Mouse (Mus musculus): ENCODE data around the gene Rsph3a. TPM values are rescaled to one million over a fixed set of nuclear protein-coding genes. Genes with fewer than 3 reads are reported as not detected.

Rsph3a gene
- polyA plus RNA-seq, 1 experiment from 2014 or later, result 54.6 TPM

DNA sequence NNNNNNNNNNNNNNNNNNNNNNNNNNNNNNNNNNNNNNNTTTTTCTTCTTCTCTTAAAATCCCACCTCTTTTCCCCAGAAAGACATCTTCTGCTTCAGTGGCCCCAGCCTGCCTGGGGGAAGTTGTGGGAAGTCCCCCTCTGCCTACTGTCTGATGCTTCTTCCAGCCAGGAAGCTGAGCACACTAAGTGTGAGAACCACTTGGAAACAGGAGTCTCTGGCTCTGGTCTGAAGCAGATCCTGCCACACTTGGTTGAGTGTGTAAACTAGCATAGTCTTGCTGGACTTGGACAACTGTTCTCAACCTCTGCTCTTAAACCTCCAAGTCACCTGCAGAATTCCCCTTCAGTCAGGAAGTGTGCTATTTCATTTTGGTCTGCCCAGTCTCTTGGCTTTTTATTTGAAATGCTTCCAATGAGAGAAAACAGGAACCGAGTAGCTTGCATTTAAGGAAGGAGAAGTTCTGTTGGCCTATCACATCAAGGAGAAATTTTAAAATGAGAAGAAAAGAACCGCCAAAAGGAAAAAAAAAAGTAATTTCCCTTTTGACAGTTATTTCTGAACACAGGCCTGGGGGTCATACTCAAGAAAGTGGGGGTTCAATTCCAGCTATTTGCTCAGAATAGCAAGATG, 30.7 kb upstream of the Rsph3a start:
- H3K4me1 ChIP-seq, result no peaks in the 10 kb centered on the region
- ATAC-seq (ENCODE audit: extremely low read depth, insufficient number of reproducible peaks, low FRiP score, low TSS enrichment), result no peak
- H3K27ac ChIP-seq (replicated peaks), result no peak overlapping the region
- WGBS, result 65% methylated on average over 2 of the region's 2 CpGs
- no peak overlapping the region for H3K9ac ChIP-seq
- H3K4me2 ChIP-seq, result no peak overlapping the region
- H3K36me3 ChIP-seq, result no peaks in the 10 kb centered on the region
- H3K9me3 ChIP-seq, result peaks cover 6% of the 10 kb centered on the region
- no peak overlapping the region for H3K4me3 ChIP-seq
- H3K27me3 ChIP-seq (replicated peaks), result peaks cover 44% of the 10 kb centered on the region

DNA sequence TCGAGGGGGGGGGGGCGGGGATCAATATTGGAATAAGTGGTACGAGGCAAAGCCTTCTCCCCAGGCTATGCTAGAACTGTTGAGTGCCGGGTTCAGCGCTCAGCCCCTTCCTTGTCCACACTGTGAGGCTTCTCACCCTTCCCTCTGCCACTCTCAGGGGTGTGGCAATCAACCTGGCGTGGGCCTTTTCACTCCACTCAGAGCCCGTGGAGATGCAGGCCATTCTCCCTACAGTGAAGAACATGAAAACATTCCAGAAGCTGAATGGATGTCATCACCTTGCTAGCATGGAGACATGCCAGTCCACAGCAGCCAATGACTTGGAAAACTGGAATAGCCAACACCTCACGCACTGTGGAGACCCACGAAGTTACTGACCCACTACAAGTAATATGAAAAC, 29.6 kb upstream of the Rsph3a start:
- no peak overlapping the region for H3K27ac ChIP-seq (replicated peaks)
- H3K9me3 ChIP-seq, result peaks cover 6% of the 10 kb centered on the region
- no peak overlapping the region for H3K9ac ChIP-seq
- no peak for ATAC-seq (ENCODE audit: extremely low read depth, insufficient number of reproducible peaks, low FRiP score, low TSS enrichment)
- no peak overlapping the region for H3K4me3 ChIP-seq
- no peak overlapping the region for H3K4me2 ChIP-seq
- H3K36me3 ChIP-seq, result no peaks in the 10 kb centered on the region
- H3K4me1 ChIP-seq, result no peaks in the 10 kb centered on the region
- WGBS, result 57% methylated on average over 9 of the region's 9 CpGs
- peaks cover 52% of the 10 kb centered on the region for H3K27me3 ChIP-seq (replicated peaks)

DNA sequence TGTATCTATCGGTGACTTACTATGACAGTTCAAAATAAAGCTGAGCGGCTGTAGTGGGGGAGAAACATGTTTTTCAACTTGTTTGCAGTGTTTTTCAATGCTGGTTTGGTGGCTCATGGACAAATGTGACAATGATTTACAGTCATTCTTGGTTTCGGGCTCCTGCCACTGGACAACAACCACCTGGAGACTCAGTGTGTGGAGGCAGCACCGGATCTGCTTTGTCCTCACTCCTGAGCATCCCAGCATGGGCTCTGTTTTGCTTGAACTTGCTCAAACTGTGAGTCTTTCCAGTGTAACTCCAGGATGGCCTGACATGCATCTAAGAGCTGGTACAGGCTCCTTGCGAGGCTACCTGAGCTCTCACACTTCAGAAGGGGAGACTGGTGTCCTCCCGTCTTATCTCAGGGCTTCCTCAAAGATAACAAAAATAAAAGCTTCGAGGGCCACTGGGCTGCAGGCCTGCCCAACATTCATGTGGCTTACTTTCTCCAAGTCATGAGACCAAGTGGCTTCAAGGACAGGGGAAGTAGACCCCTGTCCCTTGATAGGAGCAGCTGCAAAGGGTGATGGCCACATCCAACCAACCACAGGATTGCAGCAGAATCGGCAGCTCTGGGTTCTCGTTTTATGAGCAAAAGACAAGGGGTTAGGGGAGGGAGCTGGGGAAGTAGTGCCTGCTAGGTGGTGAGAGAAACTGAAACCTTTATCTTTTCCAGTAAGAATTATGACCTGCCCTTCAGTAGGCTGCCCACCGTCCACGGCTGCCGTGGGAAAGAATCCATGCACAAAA, 28.4 kb upstream of the Rsph3a start:
- no peaks in the 10 kb centered on the region for H3K9me3 ChIP-seq
- no peak overlapping the region for H3K27ac ChIP-seq (replicated peaks)
- peaks cover 55% of the 10 kb centered on the region for H3K27me3 ChIP-seq (replicated peaks)
- WGBS, result 51% methylated on average over 12 of the region's 12 CpGs
- no peak overlapping the region for H3K9ac ChIP-seq
- ATAC-seq (ENCODE audit: extremely low read depth, insufficient number of reproducible peaks, low FRiP score, low TSS enrichment), result no peak
- H3K4me3 ChIP-seq, result no peak overlapping the region
- H3K4me2 ChIP-seq, result no peak overlapping the region
- no peaks in the 10 kb centered on the region for H3K36me3 ChIP-seq
- no peaks in the 10 kb centered on the region for H3K4me1 ChIP-seq

DNA sequence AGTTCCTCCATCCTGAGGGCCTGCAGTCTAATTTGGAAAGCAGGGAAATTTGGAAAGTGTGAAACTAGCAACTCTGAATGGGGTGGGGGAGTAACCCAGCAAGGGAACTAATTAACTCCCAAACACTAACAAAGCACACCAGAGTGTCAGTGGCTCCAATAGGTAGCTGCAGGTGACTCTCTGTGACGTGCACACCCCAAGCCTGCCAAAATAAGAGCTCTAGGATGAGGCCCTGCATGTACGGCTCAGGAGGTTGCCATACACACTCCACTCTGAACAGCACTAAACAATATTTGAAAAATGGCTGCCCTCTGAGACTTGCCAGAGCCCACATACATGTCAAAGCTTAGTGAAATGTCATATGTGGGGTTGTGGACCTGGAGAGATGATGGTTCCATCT, 27.1 kb upstream of the Rsph3a start:
- WGBS, result 70% methylated on average over 2 of the region's 2 CpGs
- Histone ChIP-seq H3K27me3 (replicated peaks) (peaks cover 63% of the 10 kb centered on the region), H3K4me2 (no peak overlapping the region), H3K36me3 (no peaks in the 10 kb centered on the region), H3K9ac (no peak overlapping the region), H3K4me1 (no peaks in the 10 kb centered on the region), H3K9me3 (no peaks in the 10 kb centered on the region), H3K27ac (replicated peaks) (no peak overlapping the region), H3K4me3 (no peak overlapping the region)
- no peak for ATAC-seq (ENCODE audit: extremely low read depth, insufficient number of reproducible peaks, low FRiP score, low TSS enrichment)

DNA sequence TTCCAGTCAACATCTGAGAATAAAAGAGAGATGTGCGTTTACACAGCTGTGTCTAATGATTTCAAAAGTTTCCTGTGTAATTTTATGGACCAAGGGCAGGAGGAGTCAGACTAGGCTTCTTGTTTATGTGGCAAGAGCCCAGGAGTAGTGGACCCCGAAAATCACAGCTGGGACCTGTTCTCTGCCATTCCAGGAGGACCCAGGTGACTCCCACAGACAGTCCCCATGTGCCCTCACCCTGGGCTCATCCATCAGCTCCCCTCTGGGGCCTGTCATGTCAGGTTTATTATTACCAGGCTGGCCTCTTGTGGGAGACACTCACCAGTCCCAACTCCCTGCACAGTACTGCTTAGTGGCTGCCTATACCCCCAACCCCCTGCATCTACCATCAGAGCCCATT, 26.2 kb upstream of the Rsph3a start:
- peaks cover 55% of the 10 kb centered on the region for H3K27me3 ChIP-seq (replicated peaks)
- no peak overlapping the region for H3K9ac ChIP-seq
- no peaks in the 10 kb centered on the region for H3K36me3 ChIP-seq
- no peak overlapping the region for H3K27ac ChIP-seq (replicated peaks)
- no peak overlapping the region for H3K4me2 ChIP-seq
- 62% methylated on average over 2 of the region's 2 CpGs for WGBS
- H3K4me3 ChIP-seq, result no peak overlapping the region
- H3K9me3 ChIP-seq, result no peaks in the 10 kb centered on the region
- ATAC-seq (ENCODE audit: extremely low read depth, insufficient number of reproducible peaks, low FRiP score, low TSS enrichment), result no peak
- peaks cover 6% of the 10 kb centered on the region for H3K4me1 ChIP-seq

DNA sequence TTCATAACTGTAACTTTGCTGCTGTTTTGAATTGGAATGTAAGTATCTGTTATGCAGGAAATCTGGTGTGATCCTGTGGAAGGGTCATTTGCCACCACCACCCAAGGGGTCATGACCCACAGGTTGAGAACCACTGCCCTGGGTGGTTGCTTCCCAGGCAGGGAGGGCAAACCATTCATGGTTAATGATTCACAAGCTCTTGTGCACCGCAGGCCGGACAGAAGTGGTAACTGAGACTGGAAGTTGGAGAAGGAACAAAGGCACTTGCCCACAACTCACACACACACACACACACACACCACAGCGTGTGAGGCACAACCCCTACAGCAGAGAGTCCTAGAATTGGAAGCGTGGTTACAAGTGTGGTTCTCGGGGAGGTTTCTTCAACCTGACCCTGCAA, 22.9 kb upstream of the Rsph3a start:
- no peak overlapping the region for H3K4me3 ChIP-seq
- WGBS, result 81% methylated on average over 5 of the region's 5 CpGs
- H3K27ac ChIP-seq (replicated peaks), result no peak overlapping the region
- no peaks in the 10 kb centered on the region for H3K36me3 ChIP-seq
- ATAC-seq (ENCODE audit: extremely low read depth, insufficient number of reproducible peaks, low FRiP score, low TSS enrichment), result no peak
- H3K27me3 ChIP-seq (replicated peaks), result peaks cover 49% of the 10 kb centered on the region
- no peaks in the 10 kb centered on the region for H3K9me3 ChIP-seq
- H3K4me1 ChIP-seq, result peaks cover 13% of the 10 kb centered on the region
- H3K9ac ChIP-seq, result no peak overlapping the region
- no peak overlapping the region for H3K4me2 ChIP-seq

DNA sequence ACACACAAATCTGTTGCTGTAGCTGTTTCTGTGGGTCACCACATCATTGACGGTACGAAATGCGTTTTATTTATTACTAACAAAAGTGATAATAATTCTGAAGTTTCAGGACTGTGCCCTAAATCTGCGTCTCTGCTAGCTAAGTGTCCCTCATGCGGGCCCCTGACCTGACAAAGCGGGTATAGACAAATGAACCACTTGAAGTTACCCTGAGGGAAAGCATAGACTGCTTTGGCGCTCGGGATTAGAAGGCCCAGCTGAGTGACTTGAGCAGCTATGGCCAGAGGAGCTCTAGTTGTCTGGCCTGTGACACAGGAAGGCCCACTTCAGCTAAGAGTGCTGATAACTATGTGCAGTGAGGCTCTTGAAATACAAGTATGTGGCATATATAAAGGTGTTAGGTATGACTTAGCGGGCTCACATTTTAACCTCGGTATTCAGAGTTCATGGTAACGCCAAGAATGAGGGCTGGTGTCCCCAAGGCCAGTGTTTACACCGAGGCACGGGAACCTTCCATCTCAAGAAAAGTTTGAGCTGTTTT, 21.2 kb upstream of the Rsph3a start:
- ATAC-seq (ENCODE audit: extremely low read depth, insufficient number of reproducible peaks, low FRiP score, low TSS enrichment), result no peak
- H3K4me1 ChIP-seq, result peaks cover 13% of the 10 kb centered on the region

DNA sequence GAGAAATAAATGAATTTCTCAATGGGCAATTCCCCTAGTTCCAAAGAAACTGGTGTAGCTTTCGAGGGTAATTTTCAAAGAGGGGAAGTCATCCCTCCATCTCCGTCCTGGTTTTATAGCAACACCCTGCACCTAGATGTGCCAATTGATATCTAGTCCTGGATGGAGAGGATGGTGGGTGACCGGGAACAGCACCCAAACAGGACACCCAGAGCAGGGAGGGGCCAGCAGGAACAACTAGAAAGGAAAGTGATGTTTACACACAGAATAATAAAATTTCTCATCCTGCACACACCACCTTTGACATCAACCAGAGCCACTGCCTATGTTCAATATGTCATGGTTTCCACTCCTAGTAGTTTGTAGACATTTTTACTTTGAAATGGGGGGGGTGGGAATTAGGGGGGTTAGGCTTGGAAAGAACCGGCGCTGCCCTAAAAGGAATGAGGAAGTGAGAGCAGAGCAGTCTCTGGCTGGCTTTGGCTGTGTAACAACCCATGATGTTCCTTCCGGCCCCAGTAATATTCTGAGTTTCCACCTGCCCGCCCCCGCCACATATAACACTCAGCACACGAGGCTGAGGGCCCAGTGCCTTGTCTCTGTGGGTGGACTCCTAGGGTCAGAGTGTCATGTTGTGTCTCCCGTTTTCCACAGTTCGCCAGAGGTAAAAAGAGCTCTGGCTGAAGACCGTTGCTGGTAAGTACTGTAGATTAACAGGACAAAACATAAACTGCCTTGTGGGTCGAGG, 19.8 kb upstream of the Rsph3a start, which contains the start of gene Tagap:
Gene Tagap (plus strand): TSS at position 588 of the 748 bp plus-strand sequence.
- ATAC-seq (ENCODE audit: extremely low read depth, insufficient number of reproducible peaks, low FRiP score, low TSS enrichment), result no peak
- Histone ChIP-seq H3K4me2 (no peak within 1 kb of the TSS), H3K9ac (no peak within 1 kb of the TSS), H3K4me1 (peaks cover 13% of the 10 kb centered on the region), H3K27me3 (replicated peaks) (peaks cover 62% of the 10 kb centered on the region), H3K4me3 (no peak within 1 kb of the TSS), H3K36me3 (no peaks in the 10 kb centered on the region), H3K27ac (replicated peaks) (no peak within 1 kb of the TSS), H3K9me3 (no peaks in the 10 kb centered on the region)
- WGBS, result 58% methylated on average over 13 of the region's 13 CpGs

More for the DNA sequence above, 21.2 kb upstream of the Rsph3a start:
- peaks cover 62% of the 10 kb centered on the region for H3K27me3 ChIP-seq (replicated peaks)
- 49% methylated on average over 13 of the region's 13 CpGs for WGBS
- H3K9me3 ChIP-seq, result no peaks in the 10 kb centered on the region
- no peaks in the 10 kb centered on the region for H3K36me3 ChIP-seq
- no peak overlapping the region for H3K4me3 ChIP-seq
- no peak overlapping the region for H3K9ac ChIP-seq
- H3K27ac ChIP-seq (replicated peaks), result no peak overlapping the region
- H3K4me2 ChIP-seq, result no peak overlapping the region

DNA sequence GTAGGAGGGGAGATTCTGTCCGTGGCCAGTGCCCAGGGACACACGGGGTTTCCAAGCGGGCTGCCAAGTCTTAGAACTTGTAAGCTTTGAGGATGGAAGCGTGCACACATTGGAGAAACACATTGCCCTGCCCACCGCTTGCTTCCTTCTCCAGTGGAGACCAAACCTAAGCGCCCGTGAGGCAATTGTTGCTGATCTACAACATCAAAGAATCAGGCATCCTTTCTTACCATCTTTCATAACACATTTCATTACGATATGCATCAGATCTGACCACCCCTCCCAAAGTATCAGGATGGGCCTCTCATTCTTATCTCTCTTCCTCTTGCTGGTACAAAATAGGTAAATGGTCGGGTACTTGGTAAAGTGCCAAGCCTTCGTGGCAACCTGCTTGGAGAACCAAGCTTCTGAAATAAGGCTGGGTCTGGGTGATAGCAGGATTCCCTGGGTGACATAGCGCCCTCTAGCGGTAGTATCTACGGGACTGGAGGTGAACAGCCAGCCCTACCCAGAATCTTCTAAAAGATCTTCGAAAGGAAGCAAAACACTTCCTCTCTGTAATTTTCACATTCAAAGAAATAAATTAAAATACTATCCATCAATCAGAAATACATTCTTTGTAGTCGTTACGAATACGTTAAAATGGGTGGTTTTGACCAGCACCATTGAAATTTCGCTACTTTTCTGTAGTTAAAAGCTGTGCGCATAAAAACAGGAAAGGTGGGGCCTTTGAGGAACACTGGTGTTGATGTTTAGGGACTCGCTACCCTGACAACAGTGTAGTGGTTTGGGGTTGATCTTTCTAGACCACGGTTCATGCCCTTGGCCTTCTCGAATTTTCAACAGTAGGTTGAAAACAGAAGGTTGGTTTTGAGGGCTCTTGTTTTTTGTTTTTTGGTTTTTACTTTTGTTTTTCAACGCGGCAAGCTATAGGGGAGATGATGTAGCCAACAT, 17.6 kb upstream of the Rsph3a start:
- WGBS, result 63% methylated on average over 24 of the region's 24 CpGs

DNA sequence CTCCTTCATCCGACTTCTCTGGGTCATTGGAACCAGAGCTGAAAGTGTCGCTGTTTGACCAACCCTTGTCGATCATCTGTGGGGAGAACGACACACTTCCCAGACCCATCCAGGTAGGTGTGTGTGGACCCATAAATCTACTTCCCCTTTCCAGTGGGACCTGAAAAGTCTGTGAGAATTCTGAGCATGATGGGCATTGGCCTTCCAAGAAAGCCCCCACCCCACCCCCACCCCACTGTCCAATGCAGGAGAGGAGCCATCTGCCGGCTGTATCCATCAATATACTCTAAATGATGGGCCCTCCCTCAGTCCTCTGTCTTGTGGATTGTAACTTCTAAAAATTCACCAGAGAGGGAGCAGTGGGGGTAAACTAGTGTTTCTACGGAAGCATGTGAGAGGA, 16.8 kb upstream of the Rsph3a start:
- no peak overlapping the region for H3K4me2 ChIP-seq
- no peak for ATAC-seq (ENCODE audit: extremely low read depth, insufficient number of reproducible peaks, low FRiP score, low TSS enrichment)
- H3K4me1 ChIP-seq, result peaks cover 17% of the 10 kb centered on the region
- H3K9ac ChIP-seq, result no peak overlapping the region
- 79% methylated on average over 6 of the region's 6 CpGs for WGBS
- peaks cover 43% of the 10 kb centered on the region for H3K27me3 ChIP-seq (replicated peaks)
- H3K9me3 ChIP-seq, result no peaks in the 10 kb centered on the region
- H3K4me3 ChIP-seq, result no peak overlapping the region
- H3K36me3 ChIP-seq, result no peaks in the 10 kb centered on the region
- no peak overlapping the region for H3K27ac ChIP-seq (replicated peaks)

More for the DNA sequence above, 17.6 kb upstream of the Rsph3a start:
- peaks cover 17% of the 10 kb centered on the region for H3K4me1 ChIP-seq
- no peak overlapping the region for H3K4me2 ChIP-seq
- no peak for ATAC-seq (ENCODE audit: extremely low read depth, insufficient number of reproducible peaks, low FRiP score, low TSS enrichment)
- H3K9ac ChIP-seq, result no peak overlapping the region
- H3K9me3 ChIP-seq, result no peaks in the 10 kb centered on the region
- H3K4me3 ChIP-seq, result no peak overlapping the region
- H3K27me3 ChIP-seq (replicated peaks), result peaks cover 45% of the 10 kb centered on the region
- no peak overlapping the region for H3K27ac ChIP-seq (replicated peaks)
- no peaks in the 10 kb centered on the region for H3K36me3 ChIP-seq

All from heart, embryonic 13.5 days (tissue).